Mouse (Mus musculus) frontal cortex, postnatal 14 days (tissue): ENCODE results near the gene Aplp2.
"Not testable (repeated sequence)": the region's sequence is repeated elsewhere in the genome, so short reads cannot be mapped to it uniquely, and the experiment has no call there.

ENCODE experiments used
- DNase-seq, 2 experiments: peaks; one replicate each; pipeline ENCODE4 v3.0.0; 2022; ENCODE audit warnings: low spot score in 2 of 2

Aplp2 gene

DNA sequence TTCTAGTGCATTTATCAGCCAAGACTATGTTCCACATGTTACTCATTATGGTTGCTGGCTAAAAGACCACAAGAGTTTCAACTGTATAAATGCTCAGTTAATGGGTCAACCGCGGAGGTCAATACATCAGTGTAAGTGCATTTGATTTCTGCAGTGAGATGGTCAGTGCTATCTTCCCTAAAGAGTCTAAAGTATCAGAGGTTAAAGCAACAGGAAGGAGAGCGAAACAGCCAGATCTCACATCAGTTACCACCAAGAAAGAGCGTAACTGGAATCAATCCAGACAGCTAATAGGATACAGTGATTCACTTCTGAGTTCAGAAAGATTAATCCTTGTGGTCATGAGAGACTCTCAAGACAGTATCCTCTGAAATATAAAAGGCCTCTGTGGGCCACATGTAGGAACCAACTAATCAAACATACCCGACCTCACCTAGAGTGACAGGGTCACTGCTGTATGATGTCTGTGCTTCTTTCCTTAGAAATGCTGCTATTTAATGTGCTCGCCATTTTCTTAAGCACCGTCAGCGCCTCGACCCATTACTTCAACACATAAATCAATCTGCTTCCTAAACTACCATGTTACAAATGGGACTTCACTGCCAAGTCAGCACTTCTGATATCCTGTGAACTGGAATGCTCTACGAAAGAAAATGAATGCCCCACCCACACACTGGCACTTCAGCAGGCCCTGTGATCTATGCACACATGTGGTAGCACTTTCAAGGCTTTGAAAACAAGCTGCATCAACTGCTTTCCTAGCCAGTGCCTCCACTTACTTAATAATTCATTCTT lies 30.1 kb downstream of the Aplp2 start:
- no peak for DNase-seq

- DNase-seq = no peak
These were observed 33.9 kb downstream of the Aplp2 start for GRCm38 (mm10) chr9:31177692-31178091.

DNA sequence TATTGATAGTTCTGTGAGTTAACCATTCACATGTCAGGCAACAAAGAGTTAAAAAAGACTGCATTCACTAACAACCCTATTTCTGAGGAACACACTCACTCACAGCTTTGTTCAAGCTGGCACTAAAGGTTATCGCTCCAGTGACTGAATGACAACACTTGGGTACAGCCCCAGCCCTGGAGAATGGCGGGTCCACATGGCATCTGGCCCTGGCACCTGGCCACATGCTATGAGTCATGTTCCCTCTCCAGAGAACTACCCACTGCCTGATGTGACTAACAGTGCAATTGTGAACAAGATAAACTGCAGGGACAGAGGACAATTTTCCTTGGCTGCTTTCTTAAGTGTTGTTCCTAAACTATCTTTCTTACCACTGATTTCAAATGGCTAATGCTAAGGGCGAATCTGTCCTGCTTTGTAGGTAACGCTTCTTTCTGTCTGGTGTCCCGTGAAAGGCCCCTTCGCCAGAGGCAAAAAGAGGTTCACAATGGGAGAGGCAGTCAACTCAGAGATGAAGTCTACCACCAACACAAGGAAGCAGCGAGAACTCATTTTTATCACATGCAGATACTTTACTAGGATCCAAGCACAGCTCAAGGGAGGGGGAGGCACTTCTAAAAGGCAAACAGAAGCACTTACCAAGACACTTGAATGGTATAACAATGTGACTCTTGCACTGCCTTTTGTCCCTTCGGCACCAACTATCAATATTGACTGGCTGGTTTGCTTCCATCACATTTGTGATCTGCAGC lies 35.1 kb downstream of the Aplp2 start:
- peak; percentile 65 to 68 for DNase-seq

GRCm38 (mm10) chr9:31175978-31176377 lies 35.6 kb downstream of the Aplp2 start:
- no peak for DNase-seq

GRCm38 (mm10) chr9:31175346-31175745 lies 36.3 kb downstream of the Aplp2 start:
- DNase-seq = no peak

GRCm38 (mm10) chr9:31168356-31169093 lies 43.1 kb downstream of the Aplp2 start:
- no peak for DNase-seq

DNA sequence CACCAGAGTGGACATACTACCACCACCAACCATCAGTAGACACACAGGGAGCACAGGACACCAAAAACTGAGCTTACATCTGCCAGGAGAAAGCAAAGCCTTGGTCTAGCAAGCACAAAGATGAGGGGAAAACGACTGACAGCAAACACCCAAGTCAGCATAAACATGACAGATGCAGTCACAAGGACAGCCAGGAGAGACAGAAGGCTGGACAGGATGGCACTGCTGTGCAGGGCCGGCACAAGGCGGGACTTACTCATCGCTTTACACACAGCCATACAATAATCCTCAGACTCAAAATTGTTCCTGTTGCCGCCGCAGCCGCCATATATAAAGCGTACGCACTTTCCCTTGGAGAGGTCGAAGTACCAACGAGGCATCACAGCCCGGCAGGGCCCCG lies 44.3 kb downstream of the Aplp2 start:
- DNase-seq = no peak

DNA sequence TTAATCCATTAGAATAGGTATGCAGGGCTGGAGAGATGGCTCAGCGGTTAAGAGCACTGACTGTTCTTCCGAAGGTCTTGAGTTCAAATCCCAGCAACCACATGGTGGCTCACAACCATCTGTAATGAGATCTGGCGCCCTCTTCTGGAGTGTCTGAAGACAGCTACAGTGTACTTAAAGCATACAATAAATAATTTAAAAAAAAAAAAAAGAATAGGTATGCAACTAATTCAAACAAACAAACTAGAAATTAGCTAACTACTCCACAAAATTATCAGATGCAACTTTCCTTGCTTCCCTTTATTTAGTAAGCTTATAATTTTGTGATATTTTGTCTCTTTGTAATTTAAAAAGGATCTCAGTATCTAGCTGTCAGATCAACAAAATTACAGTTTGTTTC lies 46.1 kb downstream of the Aplp2 start:
- not testable (repeated sequence) for DNase-seq

GRCm38 (mm10) chr9:31163327-31163726 lies 48.3 kb downstream of the Aplp2 start:
- DNase-seq = no peak

DNA sequence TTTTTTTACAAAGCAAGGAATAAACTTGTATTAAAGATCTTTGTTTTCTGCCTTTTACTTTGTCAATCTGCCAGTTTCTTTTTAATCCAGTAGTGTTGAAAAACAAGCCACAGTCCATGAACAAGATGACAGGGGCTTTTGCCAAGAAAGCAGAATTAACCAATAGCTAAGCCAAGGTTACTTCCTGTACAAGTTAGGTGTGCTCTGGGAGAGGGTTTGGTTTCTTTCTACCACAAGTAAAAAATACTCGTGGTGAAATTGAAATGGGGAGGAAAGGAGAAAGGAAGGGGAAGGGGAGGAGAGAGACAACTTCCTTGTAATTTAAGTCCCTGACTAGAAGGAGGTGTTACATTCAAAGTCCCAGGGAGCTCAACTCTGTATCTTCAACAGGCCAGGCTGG lies 48.7 kb downstream of the Aplp2 start:
- no peak for DNase-seq

GRCm38 (mm10) chr9:31159910-31160309 lies 51.7 kb downstream of the Aplp2 start:
- no peak for DNase-seq

DNA sequence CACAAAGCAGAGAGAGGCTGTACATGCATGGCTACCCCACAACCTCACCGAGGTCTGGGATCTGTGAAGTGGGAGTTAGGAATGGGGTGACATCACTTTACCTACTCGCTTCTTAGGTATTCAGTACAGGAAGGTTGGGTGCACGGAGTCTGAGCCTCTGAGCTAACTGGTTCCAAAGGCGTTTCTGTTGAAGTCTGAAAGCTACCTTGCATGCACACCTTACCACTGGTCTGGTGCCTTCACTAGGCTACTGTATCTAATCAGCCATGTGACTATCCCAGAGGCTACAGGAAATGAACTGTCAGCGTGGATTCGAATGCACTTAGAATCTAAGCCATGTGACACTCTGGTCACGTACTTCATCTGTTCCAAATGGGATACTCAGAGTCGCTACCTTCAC lies 55.0 kb downstream of the Aplp2 start:
- no peak for DNase-seq

DNA sequence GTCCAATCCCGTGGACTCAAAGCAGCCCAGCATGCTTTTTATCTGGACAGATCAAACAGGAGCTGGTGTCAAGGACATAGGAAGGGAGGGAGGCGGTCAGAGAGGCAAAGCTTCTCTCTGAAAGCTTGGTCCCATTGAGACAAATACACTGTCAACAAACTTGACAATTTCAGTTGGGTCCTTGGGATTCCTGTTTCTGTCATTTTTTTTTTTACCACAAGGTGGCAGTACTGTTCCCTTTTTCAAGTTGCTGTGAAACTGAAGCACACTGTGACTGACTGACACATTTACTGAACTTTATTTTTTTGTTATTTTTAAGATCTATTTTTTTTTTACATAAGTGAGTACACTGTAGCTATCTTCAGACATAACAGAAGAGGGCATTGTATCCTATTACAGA lies 60.6 kb downstream of the Aplp2 start:
- no peak for DNase-seq

GRCm38 (mm10) chr9:31148135-31148534 lies 63.5 kb downstream of the Aplp2 start:
- DNase-seq = no peak

- no peak for DNase-seq
These were observed 66.2 kb downstream of the Aplp2 start for GRCm38 (mm10) chr9:31145272-31145925.

DNA sequence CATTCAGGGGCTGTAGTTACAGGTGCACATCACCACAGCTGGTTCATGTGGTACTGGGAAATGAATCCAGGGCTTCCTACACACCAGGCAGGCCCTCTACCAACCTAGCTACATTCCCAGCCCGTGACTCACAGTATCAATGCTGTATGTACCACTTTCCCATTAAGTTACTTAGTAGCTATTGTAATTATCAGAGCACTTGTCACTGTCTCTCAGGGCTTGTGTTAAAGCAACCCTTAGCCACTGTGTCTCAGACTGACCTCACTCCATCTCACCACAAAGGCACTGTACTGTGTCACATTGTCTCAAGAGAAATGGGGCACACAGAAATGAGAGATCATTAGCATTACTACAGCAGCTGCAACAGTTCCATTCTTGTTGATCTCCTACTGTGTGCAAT lies 68.7 kb downstream of the Aplp2 start:
- DNase-seq = no peak

DNA sequence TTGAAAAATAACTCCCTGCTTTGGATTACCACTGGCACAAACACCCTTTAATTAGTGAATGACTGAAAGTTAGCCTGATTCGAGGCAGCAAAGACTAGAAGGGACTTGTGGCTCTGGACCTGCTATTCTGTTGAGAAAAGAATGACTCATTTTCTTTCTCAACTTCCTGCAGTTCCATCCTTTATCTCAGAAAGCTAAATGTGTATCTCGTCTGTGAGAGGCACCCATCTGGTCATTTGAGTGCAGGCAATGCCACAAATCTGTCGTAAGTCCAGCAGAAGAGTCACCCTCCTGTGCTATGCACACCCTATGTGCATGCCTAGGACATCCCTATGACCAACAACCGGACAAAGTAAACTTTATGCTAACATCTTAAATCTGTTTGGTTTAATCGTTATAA lies 78.5 kb downstream of the Aplp2 start:
- DNase-seq = no peak

DNA sequence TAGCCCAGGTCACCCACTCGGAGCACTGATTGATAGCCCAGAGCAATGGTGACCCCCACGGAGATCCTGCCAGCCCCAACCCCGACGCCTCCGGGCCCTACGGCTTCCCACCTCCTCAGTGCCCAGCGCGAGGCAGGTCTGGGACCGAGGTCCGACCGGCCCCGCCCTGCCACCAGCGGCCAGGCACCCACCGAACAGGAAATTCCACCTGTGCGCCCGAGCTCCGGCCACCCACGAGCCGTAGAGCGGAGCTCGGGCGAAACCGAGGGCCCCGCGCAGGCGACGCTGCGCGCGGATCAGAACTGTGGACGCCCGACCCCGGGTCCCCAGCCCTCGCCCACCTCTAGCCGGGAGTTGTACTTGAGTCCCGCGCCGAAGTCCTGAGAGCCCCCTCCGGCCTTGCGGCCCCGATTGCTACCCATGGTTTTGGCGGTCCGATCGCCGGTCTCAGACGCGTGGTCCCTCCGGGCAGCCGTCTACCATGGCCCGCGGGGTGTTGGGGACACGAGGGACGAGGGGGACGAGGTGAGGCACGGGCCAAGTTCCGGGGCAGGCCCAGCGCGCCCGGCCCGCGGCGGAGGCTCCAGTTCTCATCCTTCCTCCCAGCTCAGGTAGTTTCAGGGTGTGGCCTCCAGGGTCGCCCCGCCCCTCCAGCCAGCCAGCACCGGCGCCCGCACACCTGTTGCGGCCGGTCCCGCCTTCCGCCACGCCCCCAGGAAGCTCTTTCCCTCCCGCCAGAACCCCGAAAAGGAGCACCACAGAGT lies 80.2 kb downstream of the Aplp2 start, which contains the start of gene St14:
TSS of gene St14 (minus strand) at position 649 of the 764 bp plus-strand sequence.
- DNase-seq = no peak

DNA sequence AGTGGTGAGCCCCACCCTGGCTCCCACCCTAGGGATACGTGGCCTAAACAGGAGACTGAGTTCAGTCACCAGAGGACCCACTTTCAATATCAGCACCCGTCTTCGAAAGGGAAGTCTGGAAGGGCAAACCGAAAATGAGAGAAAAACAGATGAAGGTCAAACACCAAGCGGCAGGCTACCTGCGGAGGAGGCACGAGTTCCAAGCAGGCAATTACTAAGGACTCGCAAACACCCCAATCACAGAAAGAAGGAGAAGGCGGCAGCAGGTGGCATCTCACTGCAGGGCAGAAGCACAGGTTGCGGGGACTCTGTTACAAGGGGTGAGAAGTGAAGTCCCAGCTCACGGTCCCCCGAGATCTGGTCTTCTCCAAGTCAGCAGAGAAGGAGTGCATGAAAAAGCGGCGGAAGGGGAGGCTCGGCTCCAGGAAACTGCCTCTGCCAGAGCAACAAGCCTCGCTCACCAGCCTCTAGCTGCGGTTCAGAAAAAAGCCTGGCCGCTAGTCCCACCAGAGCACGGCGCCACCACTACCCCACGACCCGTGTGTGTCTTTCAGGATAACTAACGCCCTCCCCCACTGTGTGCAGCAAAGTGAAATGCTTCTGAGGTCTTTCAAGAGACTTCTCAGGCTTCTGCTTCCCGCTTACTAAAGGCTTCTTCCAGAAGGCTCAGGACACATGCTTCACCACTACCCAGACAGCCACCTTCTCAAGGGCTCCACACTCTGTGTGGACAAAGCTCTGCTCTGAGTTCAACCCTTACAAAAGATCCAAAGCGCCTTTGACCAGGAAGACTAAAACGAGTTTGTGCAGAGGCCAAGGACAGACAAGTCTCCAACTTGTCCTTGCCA lies 81.0 kb downstream of the Aplp2 start:
- no peak for DNase-seq

GRCm38 (mm10) chr9:31129956-31130355 lies 81.7 kb downstream of the Aplp2 start:
- no peak for DNase-seq
